Mouse (Mus musculus): ENCODE data around the gene Mipep.

The Mipep gene

DNA sequence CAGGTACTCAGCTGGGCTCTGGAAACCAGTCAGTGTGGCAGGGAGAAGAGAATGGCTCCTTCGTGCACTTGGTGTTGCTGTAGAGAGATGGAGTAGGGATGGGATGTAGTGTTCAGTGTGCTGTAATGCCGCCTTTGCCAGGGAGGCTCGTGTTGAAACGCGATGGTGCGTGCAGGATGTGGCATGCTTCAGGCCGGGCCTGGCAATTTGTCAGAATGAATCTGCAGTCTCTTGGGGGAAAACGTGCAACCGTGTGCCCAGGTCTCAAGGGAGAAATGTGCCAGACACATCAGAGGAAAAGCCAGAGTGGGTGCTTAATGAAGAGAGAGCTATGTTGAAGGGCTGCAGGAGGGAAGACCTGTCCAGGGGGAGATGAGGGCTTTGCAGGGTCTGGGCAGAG, 20.6 kb downstream of the Mipep start:
- DNase-seq: no peak

DNA sequence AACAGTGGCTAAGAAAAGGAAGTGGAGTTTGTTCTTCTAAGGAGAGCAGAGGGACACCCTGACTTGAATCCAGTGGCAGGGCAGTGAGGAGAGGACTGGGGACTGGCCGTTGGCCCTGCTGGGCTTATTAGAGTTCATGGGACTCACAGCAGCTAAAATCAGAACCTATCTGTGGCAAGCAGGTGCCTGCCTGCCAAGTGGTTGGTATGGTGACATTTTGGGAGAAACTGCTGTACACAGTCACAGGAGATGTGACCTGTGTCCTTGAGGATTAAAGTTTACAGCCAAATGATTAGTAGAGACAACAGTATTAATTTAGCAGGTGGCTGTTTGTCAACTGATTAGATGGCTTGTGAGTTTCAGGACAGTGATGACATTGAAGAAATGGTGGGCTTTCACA, 21.5 kb downstream of the Mipep start:
- DNase-seq: no peak

DNA sequence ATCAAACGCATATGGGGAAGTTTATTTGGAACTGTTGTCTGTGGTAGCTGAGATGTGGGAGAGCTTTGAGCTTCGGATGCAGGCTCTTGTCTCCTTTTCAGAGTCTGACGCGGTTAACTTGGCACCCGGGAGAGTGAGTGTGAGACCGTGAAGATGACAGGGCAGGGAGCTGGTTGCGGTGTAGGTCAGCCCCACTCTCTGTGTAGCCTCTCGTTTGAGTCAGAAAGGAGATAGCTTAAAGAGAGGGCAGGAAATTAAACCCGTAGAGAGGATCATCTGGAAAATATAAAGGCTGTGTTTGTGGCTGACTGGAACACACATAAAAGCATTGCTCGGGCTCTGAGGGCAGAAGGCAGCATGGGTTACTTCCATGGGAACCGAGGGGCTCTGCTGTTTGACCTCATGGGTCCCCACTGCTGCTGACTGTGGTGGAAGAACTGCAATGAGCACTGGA, 22.5 kb downstream of the Mipep start:
- DNase-seq: no peak

DNA sequence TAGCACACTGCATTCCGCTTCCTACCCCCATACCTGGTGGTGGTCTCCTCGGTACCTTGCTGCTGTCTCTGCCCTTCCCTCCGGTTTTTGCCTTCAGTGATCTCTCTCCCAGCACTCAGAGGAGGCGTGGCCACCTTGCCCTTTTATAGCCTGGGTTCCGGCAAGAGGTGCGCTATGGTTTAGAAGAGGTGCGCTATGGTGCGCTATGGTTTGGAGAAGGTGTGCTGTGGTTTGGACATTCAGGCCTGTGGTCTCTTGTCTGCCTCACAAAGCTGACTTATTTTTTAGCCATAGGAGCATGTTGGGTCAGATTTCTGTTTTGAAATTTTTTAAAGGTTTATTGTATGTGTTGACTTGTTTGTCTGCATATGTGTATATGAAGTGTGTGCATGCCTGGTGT, 25.5 kb downstream of the Mipep start:
- DNase-seq: no peak

DNA sequence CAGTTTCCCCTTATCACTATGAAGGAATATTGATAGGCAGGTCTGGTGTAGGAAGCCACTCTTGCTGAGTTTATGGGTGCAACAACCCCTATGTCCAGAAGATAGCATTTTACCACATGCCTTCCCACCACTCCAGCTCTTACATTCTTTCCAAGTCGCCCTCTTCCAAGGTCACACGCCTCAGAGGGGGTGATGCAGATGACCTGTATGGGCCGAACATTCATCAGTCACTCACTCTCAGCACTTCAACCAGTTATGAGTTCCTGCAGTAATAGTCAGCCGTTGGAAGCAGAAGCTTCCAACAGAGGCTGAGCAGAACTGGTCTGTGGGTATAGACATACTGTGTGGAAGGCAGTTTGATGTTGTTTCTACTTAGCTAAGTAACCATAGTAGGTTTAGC, 27.2 kb downstream of the Mipep start:
- no peak for DNase-seq

DNA sequence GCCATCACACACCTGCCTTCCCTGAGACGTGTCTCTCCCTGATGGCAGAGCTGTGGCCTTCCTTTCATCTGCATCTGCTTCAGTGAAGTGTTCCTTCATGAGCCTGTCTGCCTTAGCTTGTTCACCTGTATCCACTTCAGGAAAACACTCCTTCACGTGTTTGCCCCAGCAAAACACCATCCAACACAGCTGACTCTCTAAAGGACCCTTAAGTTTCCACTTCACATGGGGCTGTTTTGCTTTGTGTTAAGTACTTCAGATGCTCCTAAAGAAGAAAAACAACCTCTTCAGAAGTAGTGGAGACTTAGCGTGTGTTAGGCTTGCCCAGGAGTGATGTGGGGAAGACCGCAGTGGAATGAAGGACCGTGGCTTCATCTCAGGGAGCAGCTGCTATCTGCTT, 30.7 kb downstream of the Mipep start:
- no peak for DNase-seq

DNA sequence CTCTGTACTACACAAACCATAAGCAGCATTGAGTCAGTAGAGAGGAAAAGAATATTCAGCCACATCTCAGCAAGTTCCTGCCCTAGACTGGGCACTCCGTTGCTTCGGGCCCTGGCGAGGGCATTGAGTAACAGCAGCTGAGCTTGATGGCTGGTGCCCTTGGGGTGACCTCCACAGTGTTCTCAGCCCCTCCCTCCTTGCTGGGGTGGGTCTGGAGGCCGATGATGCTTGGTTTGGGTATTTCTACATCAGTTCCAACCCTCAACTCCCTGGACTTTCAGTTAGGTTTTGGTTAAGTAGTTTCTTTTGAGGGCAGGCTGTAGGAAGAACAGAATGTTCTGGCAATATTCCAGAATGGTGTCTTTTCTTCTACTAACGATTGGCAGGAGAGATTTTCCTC, 33.7 kb downstream of the Mipep start:
- no peak for DNase-seq

DNA sequence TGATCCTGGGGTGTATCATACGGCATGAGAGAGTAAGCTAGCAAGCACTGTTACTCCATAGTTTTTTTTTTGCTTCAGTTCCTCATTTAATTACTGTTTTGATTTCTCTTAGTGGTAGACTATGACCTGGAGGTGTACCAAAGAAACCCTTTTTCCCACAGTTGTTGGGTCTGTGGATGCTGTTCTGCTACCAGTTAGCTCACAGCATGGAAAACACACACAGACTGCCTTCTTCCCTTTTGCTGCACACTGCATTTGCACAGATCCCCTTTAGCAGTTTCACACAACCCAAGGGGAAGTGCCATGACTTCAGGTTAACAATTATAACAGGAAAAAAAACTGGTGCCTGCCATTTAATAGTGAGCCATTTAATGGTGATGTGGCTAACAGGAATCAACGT, 45.7 kb downstream of the Mipep start:
- no peak for DNase-seq

DNA sequence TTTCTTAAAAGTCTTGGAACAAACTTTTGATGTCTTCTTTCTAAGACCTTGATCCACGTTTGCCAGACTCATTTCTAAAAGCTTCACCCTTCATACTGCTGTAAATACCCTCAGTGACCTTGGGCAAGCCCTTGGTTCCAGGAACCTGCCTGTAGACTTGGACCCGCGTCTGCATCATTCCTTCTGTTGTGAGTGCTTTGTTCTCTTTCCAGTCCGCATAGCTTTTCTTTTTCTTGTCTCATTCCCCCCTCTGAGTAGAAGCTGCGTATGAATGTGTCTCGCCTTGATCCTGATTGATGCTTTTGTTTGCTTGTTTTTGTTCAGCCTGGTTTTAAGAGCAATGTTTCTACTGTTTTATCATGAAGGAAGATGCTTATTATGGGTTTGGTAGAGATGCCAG, 52.3 kb downstream of the Mipep start:
- no peak for DNase-seq

DNA sequence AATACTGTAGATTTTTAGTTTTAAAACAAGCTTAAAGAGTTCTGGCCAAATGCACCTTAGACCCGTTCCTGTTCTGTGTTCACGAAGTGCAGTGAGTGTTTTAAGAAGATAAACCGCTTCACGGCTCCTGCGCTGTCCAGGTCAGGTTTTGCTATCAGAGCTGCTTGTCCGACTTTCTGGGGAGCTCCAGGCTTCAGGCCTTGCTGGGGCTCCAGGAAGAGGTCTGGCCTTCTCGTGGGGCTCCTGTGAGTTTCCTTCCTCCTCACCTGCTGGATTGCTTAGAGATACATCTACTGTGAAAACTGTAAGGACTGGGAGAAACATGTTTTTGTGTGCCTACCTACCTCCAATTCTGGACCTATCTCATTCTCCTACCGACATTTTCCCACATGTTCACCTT, 55.3 kb downstream of the Mipep start:
- DNase-seq: no peak

DNA sequence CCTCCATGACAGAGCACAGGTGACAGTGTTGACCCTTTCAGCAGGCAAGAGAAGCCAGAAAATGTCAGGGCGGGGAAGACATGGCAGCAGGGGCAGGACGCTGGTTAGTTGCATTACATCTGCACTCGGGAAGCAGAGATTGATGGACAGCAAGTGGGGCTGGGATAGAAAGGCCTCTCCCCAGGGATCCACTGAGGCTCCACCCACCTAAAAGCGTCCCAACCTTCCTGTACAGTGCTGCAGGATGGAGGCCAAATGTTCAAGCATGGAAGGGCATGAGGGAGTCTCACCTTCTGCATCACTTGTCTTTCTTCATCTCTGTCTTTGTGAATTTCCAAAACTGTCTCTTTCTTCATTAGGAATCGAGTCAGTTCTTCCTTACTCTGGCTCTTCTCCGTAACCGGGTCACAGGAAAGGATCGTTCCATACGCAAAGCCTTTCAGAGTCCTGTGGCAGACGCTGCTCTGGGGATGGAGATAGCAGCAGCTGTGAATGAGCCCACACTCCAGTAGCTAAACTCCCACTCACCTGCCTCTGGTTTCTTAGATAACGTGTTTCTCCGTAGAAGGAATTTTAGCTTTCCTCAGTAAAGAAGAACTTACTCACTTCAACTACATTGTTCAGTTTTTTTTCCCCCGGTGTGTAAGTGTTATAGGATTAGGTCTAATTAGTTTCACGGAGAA, 57.7 kb downstream of the Mipep start:
- DNase-seq: no peak

DNA sequence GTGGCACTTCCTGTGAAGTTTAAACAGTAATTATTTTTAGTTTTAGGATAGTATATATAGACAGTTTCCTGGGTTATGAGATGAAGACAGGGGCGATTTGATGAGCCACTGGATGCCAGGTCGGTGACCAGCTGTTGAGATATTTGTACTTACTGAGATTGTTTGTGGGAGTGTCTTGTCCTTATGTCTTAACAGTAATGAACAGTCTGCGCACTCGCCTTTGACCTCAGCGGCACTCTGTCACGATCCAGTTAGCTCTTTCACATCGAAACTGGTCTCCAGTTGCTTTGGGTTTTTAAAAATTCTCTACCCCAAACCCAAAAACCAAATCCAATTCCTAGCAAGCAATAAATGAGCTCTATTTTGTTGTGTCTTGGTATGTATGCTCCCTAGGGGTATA, 59.2 kb downstream of the Mipep start:
- DNase-seq: no peak

DNA sequence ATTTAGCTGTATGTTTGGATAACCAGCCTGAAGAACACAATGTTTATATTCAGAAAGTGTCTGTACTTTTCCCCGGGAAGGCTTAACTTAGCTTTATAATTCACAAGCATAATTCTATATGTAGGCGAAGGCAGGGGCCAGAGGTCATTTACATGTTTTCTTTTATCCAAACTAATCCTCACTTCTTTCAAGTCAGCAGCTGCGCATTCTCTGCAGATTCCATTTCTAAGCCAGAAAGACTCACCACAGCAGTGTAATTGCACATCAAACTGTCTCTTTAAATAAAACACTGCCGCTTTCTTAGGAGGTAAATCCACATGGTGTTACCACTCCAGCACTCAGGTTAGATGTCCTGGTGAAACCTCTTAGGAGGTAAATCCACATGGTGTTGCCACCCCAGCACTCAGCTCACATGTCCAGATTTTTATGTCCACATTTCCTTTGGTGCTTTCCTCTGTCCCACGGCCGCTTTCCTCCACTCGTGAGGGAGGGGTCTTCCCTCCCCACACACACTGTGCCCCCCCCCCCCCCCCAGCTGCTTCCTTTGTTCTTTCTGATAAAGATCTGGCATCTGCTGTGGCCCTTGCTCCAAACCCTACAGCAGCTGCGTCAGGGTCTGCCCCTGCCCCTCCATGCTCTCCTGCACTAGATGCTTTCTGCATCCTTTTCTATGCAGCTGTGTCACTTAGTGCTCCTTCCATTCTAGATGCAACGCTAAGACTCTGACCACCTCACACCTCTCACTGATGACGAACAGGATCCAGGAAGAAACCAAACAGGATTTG, 61.1 kb downstream of the Mipep start:
- no peak for DNase-seq

DNA sequence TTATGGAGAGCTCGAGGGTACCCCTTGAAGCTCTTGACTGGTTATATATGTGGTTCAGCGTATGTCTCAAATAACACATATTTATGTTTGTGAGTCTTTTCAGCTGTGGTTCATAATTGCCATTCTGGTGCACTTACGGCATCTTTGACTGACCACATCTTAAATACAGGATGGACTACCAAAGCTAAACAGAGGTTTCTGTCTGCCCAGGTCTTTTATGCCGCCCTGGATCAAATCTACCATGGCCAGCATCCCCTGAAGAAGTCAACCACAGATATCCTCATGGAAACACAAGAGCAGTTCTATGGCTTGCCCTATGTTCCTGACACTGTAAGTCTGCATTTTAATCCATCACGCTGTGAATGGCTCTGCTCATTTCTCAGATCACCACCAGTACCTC, 61.8 kb downstream of the Mipep start:
- DNase-seq: no peak

DNA sequence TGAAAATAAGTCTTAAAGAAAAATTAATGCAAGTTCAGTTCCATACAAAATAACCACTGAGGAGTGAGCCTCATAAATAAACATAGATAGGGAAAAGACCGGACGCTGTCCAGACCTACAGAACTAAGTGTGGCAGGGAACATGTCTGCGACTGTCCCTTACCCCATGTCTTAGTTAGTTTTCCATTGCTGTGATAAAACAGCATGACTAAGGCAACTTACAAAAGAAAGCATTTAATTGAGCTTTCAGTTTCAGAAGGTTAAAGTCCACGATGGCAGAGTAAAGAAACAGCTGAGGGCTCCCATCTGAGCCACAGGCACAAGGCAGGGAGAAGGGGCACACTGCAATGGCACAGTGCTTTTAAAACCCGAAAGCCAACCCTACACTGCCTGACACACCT, 63.8 kb downstream of the Mipep start:
- DNase-seq: no peak

DNA sequence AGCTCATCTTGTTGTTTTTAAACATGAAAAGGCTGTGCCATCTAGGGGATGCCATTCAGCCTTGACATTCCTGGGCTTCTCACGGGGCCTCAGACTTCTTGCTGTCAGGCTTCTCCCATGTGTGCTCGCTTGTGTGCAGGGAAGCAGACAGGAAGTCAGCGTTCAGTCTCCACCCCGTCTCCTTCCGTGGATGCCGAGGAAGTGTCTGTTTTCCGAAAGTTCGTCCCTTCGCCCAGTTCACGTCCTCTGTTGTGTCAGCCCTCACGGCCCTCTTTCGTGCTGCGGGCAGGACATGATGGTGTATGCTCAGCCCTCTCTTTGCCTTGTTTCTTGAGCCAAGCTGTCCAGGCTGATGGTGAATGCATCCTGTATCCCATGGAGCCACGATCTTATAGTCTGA, 65.7 kb downstream of the Mipep start:
- no peak for DNase-seq

DNA sequence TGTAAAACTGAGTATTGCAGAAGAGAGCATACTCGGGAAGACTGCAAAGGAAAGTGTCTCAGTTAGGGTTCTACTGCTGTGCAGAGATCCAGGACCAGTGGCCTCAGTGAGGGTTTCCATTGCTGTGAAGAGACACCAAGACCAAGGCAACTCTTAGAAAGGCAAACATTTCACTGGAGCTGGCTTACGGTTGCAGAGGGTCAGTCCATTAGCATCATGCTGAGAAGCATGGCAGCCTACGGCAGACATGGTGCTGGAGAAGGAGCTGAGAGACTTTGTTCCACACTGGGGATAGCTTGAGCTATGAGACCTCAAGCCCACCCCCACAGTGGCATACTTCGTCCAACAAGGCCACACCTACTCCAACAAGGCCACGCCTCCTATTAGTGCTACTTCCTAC, 67.3 kb downstream of the Mipep start:
- DNase-seq: no peak

DNA sequence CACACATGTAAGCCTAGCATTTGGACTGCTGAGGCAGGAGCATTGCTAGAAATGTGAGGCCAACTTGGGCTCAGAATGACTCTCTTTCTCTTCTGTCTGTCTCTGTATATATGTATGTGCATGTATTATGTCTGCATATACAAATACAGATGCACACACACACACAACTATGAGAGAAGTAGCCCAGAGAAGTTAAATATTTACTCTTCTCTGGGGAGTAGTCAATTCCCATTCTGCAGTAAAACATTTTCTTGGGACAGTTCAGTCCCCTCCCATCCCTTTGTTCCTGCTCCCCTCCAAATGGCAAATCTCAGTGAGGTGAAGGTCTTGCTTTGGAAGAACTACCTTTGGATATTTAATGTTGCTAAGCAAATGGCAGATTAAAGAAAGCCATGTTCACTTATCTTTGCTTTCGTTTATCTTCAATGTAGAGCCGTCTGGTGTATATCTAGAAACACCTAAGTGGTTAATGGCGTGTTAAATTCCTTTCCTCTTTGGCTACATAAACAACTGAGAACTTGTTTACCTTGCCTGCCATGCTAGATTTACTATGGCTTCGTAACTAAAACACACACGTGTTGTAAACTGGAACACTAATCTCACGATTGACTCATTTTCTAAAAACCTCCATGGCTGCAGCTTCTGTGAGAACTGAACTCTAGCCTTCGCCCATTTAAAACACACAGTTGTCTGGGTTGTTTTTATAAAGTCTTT, 72.0 kb downstream of the Mipep start:
- DNase-seq: no peak

DNA sequence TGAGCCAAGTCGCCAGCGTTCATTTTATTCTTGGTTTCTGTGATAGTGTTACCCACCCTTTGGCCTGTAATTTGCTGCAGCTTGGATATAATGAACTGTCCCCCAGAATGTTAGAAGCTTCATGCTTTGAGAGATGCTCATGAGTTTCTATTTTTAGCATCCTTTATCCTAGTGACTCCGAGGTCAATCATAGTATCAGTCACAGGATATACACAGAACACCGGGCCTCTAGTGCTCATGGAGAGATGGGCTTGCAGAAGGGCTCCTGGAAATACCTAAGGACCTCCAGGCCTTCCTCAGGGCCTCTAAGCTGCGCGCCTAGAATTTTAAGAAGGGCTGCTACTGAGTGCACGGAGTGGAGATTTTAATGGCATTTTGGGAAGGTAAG, 72.5 kb downstream of the Mipep start:
- no peak for DNase-seq

DNA sequence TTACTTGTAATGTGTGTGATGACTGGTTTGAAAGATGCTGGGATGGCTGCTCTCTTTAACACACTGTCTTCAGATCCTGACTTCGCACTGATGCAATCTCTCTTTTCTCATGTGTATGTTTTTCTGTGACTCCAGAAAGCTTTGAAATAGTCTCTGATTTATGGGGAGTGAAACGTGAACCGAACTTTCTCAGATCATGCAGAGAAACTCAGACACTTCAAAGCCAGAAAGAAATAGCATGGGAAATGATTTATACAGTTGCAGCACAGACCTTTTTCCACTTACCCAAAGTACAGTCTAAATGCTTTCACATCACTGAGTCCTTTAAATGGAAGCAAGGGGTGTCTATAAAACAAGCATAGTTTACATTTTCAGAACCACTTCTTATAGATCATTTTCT, 79.0 kb downstream of the Mipep start:
- no peak for DNase-seq

DNA sequence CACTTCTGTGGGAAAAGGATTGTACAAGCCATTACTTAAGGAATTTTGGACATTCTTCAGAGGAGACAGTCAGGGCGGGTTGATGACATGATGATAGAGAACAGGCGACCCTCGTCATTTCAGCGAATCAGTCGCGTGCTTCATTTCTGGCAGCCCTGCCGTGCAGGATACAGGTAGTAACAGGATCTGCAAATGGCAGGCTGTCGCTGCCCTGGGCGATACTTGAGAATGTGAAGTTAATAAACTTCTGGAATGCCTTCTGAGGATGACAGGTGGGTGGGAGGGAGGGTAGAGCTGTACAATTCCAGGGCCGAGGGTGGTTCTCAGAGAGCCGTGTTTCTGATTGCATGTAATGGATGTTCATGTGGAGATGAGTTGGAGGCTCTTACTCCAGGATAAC, 82.0 kb downstream of the Mipep start:
- no peak for DNase-seq

DNA sequence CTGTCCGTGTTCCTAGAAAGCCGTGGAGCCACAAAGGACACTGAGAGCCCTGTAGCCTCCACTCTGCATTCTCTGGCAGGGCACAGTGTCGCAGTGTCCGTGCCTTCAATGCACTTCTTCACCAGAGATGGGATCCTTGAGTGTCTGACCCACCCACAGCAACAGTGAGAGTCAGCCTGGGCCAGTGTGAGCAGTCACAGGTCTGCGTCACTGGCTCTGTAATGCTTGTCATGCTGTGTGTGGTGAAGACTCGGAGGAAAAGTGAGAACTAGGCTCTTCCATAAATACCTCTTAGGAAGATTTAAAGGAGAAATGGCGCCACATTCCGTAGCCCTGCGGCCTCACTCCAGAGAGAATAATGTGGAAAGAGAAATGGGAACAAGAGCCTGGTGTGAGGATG, 84.0 kb downstream of the Mipep start:
- DNase-seq: no peak

DNA sequence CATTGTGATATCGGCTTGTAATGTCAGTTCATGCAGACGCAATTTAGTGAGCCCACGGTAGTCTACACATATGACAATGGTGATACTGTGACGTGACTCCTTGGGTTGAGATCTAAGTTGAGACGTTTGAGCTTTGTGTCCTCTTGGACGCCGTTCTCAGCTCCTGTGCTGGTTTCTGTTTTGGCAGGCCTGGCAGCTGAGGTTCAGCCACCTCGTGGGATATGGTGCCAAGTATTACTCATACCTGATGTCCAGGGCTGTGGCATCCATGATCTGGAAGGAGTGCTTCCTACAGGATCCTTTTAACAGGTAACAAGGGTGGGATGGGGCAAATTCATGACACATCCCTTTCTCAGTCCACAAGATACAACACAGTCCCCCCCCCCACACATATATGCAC, 87.5 kb downstream of the Mipep start:
- DNase-seq: peak; percentile 41 to 48

DNA sequence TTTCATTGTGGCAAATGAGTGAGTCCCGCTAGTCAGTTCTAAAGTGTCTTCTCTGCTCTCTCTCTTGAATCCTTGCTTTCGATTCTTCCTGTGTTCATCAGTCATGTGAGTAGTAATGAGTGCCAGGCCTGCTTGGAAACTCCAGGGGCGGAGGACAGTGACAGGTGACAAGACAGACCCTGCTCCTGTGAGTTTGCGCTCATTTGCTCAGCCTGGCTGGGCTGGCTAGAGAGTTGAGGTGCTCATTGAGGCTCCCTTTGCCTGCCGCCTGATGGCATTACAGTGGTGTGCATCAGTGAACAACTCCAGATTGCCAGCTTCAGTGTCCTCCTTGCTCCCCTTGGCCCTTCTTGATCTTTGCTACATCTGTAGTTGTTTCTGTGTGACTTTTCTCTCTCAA, 97.7 kb downstream of the Mipep start:
- peak; percentile 54 to 58 for DNase-seq

All from cerebellum, postnatal 14 days (tissue).